Mouse (Mus musculus): ENCODE results near the gene Rfx4. TPM values are rescaled to one million over a fixed set of nuclear protein-coding genes. Genes with fewer than 3 reads are reported as not detected.
A peak's percentile ranks its signal among the peaks of the same experiment; 100 is the strongest.

Gene Rfx4
- polyA plus RNA-seq (2015; fragmentation: Nextera tagmentation; extraction: Ambion mirVana), result not detected in 2 replicates

GRCm38 (mm10) chr10:84755786-84756203, at the start of gene Rfx4:
TSS of gene Rfx4 (plus strand) at chr10:84756062.
- Histone ChIP-seq H3K4me3 (replicated peaks) (peak within 1 kb of the TSS; percentile 29), H3K9ac (no peak within 1 kb of the TSS), H3K27ac (no peak within 1 kb of the TSS), H3K36me3 (no peaks in the 10 kb centered on the region), H3K4me1 (replicated peaks) (peaks cover 18% of the 10 kb centered on the region), H3K4me2 (peak within 1 kb of the TSS; percentile 47), H3K9me3 (replicated peaks) (no peaks in the 10 kb centered on the region), H3K27me3 (peaks cover 95% of the 10 kb centered on the region)
- DNase-seq (no peak), ATAC-seq (ENCODE audit: low read depth) (no peak)
- 2% methylated on average over 24 of the region's 24 CpGs for WGBS (ENCODE audit: insufficient replicate concordance)

GRCm38 (mm10) chr10:84706543-84706942, 49.3 kb upstream of the Rfx4 start:
- Histone ChIP-seq H3K4me1 (replicated peaks) (peaks cover 23% of the 10 kb centered on the region), H3K9ac (no peak overlapping the region), H3K27me3 (no peaks in the 10 kb centered on the region), H3K4me3 (replicated peaks) (no peak overlapping the region), H3K4me2 (no peak overlapping the region), H3K36me3 (peaks cover 20% of the 10 kb centered on the region), H3K27ac (no peak overlapping the region), H3K9me3 (replicated peaks) (no peaks in the 10 kb centered on the region)
- 76% methylated on average over 8 of the region's 8 CpGs for WGBS (ENCODE audit: insufficient replicate concordance)
- DNase-seq (no peak), ATAC-seq (ENCODE audit: low read depth) (no peak)

- no peak overlapping the region for H3K27ac ChIP-seq
- no peak for DNase-seq
- peaks cover 14% of the 10 kb centered on the region for H3K36me3 ChIP-seq
- H3K4me2 ChIP-seq, result no peak overlapping the region
- H3K27me3 ChIP-seq, result no peaks in the 10 kb centered on the region
- 55% methylated on average over 6 of the region's 6 CpGs for WGBS (ENCODE audit: insufficient replicate concordance)
- peaks cover 17% of the 10 kb centered on the region for H3K4me1 ChIP-seq (replicated peaks)
- H3K9me3 ChIP-seq (replicated peaks), result no peaks in the 10 kb centered on the region
- peak; percentile 47; the same call in 1 of the 2 replicates for ATAC-seq (ENCODE audit: low read depth)
- no peak overlapping the region for H3K4me3 ChIP-seq (replicated peaks)
- H3K9ac ChIP-seq, result no peak overlapping the region
These were observed 48.6 kb upstream of the Rfx4 start for GRCm38 (mm10) chr10:84707226-84707625.

- no peak overlapping the region for H3K27ac ChIP-seq
- WGBS (ENCODE audit: insufficient replicate concordance), result 76% methylated on average over 14 of the region's 14 CpGs
- no peak overlapping the region for H3K4me3 ChIP-seq (replicated peaks)
- no peaks in the 10 kb centered on the region for H3K27me3 ChIP-seq
- DNase-seq (no peak), ATAC-seq (ENCODE audit: low read depth) (no peak)
- H3K4me1 ChIP-seq (replicated peaks), result peaks cover 14% of the 10 kb centered on the region; the same call in 1 of the 2 replicates
- H3K9me3 ChIP-seq (replicated peaks), result no peaks in the 10 kb centered on the region
- 0 out of 2 replicates have a peak, but pooled peaks cover 16% of the 10 kb centered on the region for H3K36me3 ChIP-seq
- H3K4me2 ChIP-seq, result no peak overlapping the region
- H3K9ac ChIP-seq, result no peak overlapping the region
These were observed 47.9 kb upstream of the Rfx4 start for GRCm38 (mm10) chr10:84707752-84708530.

- Histone ChIP-seq H3K9me3 (replicated peaks) (no peaks in the 10 kb centered on the region), H3K4me3 (replicated peaks) (no peak overlapping the region), H3K4me1 (replicated peaks) (peaks cover 14% of the 10 kb centered on the region; the same call in 1 of the 2 replicates), H3K36me3 (peaks cover 31% of the 10 kb centered on the region), H3K27ac (no peak overlapping the region), H3K9ac (no peak overlapping the region), H3K4me2 (no peak overlapping the region), H3K27me3 (no peaks in the 10 kb centered on the region)
- ATAC-seq (ENCODE audit: low read depth), result no peak
- no peak for DNase-seq
- WGBS (ENCODE audit: insufficient replicate concordance), result 71% methylated on average over 4 of the region's 4 CpGs
These were observed 45.7 kb upstream of the Rfx4 start for GRCm38 (mm10) chr10:84710192-84710591.

- Histone ChIP-seq H3K9me3 (replicated peaks) (no peaks in the 10 kb centered on the region), H3K4me3 (replicated peaks) (no peak overlapping the region), H3K36me3 (peaks cover 36% of the 10 kb centered on the region), H3K27me3 (no peaks in the 10 kb centered on the region), H3K4me1 (replicated peaks) (peaks cover 14% of the 10 kb centered on the region; the same call in 1 of the 2 replicates), H3K27ac (no peak overlapping the region), H3K4me2 (no peak overlapping the region), H3K9ac (no peak overlapping the region)
- DNase-seq, result no peak
- ATAC-seq (ENCODE audit: low read depth), result no peak
- WGBS (ENCODE audit: insufficient replicate concordance), result 68% methylated on average over 4 of the region's 4 CpGs
These were observed 45.0 kb upstream of the Rfx4 start for GRCm38 (mm10) chr10:84710827-84711226.

- Histone ChIP-seq H3K27me3 (no peaks in the 10 kb centered on the region), H3K4me3 (replicated peaks) (no peak overlapping the region), H3K27ac (no peak overlapping the region), H3K4me1 (replicated peaks) (peaks cover 9% of the 10 kb centered on the region; the same call in 1 of the 2 replicates), H3K9ac (no peak overlapping the region), H3K9me3 (replicated peaks) (no peaks in the 10 kb centered on the region), H3K36me3 (peaks cover 43% of the 10 kb centered on the region), H3K4me2 (no peak overlapping the region)
- ATAC-seq (ENCODE audit: low read depth) (no peak), DNase-seq (no peak)
- WGBS (ENCODE audit: insufficient replicate concordance), result 90% methylated on average over 8 of the region's 8 CpGs
These were observed 44.4 kb upstream of the Rfx4 start for GRCm38 (mm10) chr10:84711479-84711878.

GRCm38 (mm10) chr10:84711940-84712339, 43.9 kb upstream of the Rfx4 start:
- no peaks in the 10 kb centered on the region for H3K9me3 ChIP-seq (replicated peaks)
- H3K4me2 ChIP-seq, result no peak overlapping the region
- H3K27me3 ChIP-seq, result no peaks in the 10 kb centered on the region
- H3K36me3 ChIP-seq, result peaks cover 47% of the 10 kb centered on the region
- no peak overlapping the region for H3K27ac ChIP-seq
- WGBS (ENCODE audit: insufficient replicate concordance), result 74% methylated on average over 5 of the region's 5 CpGs
- H3K4me1 ChIP-seq (replicated peaks), result peaks cover 6% of the 10 kb centered on the region; the same call in 1 of the 2 replicates
- no peak for ATAC-seq (ENCODE audit: low read depth)
- no peak overlapping the region for H3K4me3 ChIP-seq (replicated peaks)
- no peak overlapping the region for H3K9ac ChIP-seq
- DNase-seq, result no peak

GRCm38 (mm10) chr10:84712532-84712931, 43.3 kb upstream of the Rfx4 start:
- no peaks in the 10 kb centered on the region for H3K27me3 ChIP-seq
- no peaks in the 10 kb centered on the region for H3K9me3 ChIP-seq (replicated peaks)
- no peak overlapping the region for H3K27ac ChIP-seq
- WGBS (ENCODE audit: insufficient replicate concordance), result 78% methylated on average over 6 of the region's 6 CpGs
- peaks cover 47% of the 10 kb centered on the region for H3K36me3 ChIP-seq
- no peak for ATAC-seq (ENCODE audit: low read depth)
- H3K4me1 ChIP-seq (replicated peaks), result no peaks in the 10 kb centered on the region
- no peak overlapping the region for H3K4me3 ChIP-seq (replicated peaks)
- DNase-seq, result no peak
- no peak overlapping the region for H3K4me2 ChIP-seq
- no peak overlapping the region for H3K9ac ChIP-seq

GRCm38 (mm10) chr10:84713043-84713442, 42.8 kb upstream of the Rfx4 start:
- no peak for DNase-seq
- Histone ChIP-seq H3K27me3 (no peaks in the 10 kb centered on the region), H3K4me1 (replicated peaks) (no peaks in the 10 kb centered on the region), H3K9ac (no peak overlapping the region), H3K9me3 (replicated peaks) (no peaks in the 10 kb centered on the region), H3K4me3 (replicated peaks) (no peak overlapping the region), H3K36me3 (peaks cover 48% of the 10 kb centered on the region), H3K27ac (no peak overlapping the region), H3K4me2 (no peak overlapping the region)
- WGBS (ENCODE audit: insufficient replicate concordance), result 67% methylated on average over 10 of the region's 10 CpGs
- no peak for ATAC-seq (ENCODE audit: low read depth)

GRCm38 (mm10) chr10:84715639-84716038, 40.2 kb upstream of the Rfx4 start:
- no peak overlapping the region for H3K4me2 ChIP-seq
- 81% methylated on average over 7 of the region's 7 CpGs for WGBS (ENCODE audit: insufficient replicate concordance)
- H3K9me3 ChIP-seq (replicated peaks), result no peaks in the 10 kb centered on the region
- H3K4me1 ChIP-seq (replicated peaks), result no peaks in the 10 kb centered on the region
- no peak overlapping the region for H3K9ac ChIP-seq
- H3K27ac ChIP-seq, result no peak overlapping the region
- H3K4me3 ChIP-seq (replicated peaks), result no peak overlapping the region
- no peak for ATAC-seq (ENCODE audit: low read depth)
- DNase-seq, result no peak
- peaks cover 50% of the 10 kb centered on the region for H3K36me3 ChIP-seq
- H3K27me3 ChIP-seq, result no peaks in the 10 kb centered on the region

GRCm38 (mm10) chr10:84716581-84716980, 39.3 kb upstream of the Rfx4 start:
- Histone ChIP-seq H3K27ac (no peak overlapping the region), H3K9me3 (replicated peaks) (no peaks in the 10 kb centered on the region), H3K9ac (no peak overlapping the region), H3K4me2 (no peak overlapping the region), H3K4me1 (replicated peaks) (no peaks in the 10 kb centered on the region), H3K4me3 (replicated peaks) (no peak overlapping the region), H3K36me3 (peaks cover 59% of the 10 kb centered on the region), H3K27me3 (no peaks in the 10 kb centered on the region)
- DNase-seq, result no peak
- ATAC-seq (ENCODE audit: low read depth), result no peak
- WGBS (ENCODE audit: insufficient replicate concordance), result 89% methylated on average over 7 of the region's 7 CpGs
